ENCODE assay signal across 10 mouse cellular contexts in the genomic region with DNA sequence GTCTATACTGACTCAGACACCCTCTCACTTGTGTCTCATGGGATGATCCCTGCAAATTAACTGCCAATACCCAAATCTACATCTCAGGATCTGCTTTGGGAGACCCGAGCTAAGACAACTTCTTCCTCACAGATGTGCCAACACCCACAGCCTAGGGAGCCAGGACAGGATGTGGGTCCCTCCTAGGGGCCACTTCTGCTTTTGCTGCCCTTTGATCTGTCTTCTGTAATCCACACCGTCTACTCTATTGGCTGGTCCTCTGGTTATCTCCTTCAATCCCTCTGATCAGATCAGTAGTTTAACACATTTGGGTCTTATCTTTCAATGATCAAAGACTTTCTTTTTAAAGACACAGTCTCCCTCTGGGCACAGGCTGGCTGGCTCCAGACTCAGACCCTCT. TPM values are rescaled to one million over a fixed set of nuclear protein-coding genes. Genes with fewer than 3 reads are reported as not detected.
DNase-seq lines count a peak whose midpoint lies in the region; ATAC-seq lines count a peak whose summit lies in the region.
"Had no signal": no experiment of that assay in that cellular context is flagged by ENCODE, and none has a peak within 500 bp of the region (broad histone marks: within the 10 kb centered on the region; RNA-seq: fewer than 3 reads in every experiment).

No protein-coding gene starts in this region.

- no peak overlapping the region for H3K9ac ChIP-seq in forebrain, embryonic 14.5 days (ENCODE audit: low read length)
- H3K9ac ChIP-seq: liver, embryonic 14.5 days had no signal

- H3K4me3 ChIP-seq in forebrain, embryonic 14.5 days (ENCODE audit: low read depth, low read length): no peak overlapping the region

- peak; percentile 43 to 44 for DNase-seq in spleen, adult 18-20 months
- DNase-seq in spleen, adult 12 weeks (ENCODE audit: low spot score): no peak
- DNase-seq in forebrain, embryonic 14.5 days (ENCODE audit: low spot score): no peak
- no peak for DNase-seq in gastrocnemius, postnatal 10 days
- DNase-seq in cerebellum, postnatal 4 days (ENCODE audit: low spot score in 2 of 2): no peak
- DNase-seq: cerebellum, adult 18-20 months; kidney, adult 8-10 months had no signal

- no peaks in the 10 kb centered on the region for H3K9me3 ChIP-seq in forebrain, embryonic 14.5 days (replicated peaks; ENCODE audit: control insufficient read depth, low read length)

- 0 out of 2 replicates have a peak, but pooled peaks cover 6% of the 10 kb centered on the region for H3K4me1 ChIP-seq in forebrain, embryonic 14.5 days (ENCODE audit: control insufficient read depth, insufficient read depth, low read length)

- no peak overlapping the region for H3K4me2 ChIP-seq in forebrain, embryonic 14.5 days (ENCODE audit: low read length)

- H3K27ac ChIP-seq in forebrain, embryonic 14.5 days (ENCODE audit: low read depth, low read length): no peak overlapping the region
- H3K27ac ChIP-seq: liver, embryonic 14.5 days had no signal

- no peaks in the 10 kb centered on the region for H3K27me3 ChIP-seq in forebrain, embryonic 14.5 days (replicated peaks; ENCODE audit: control insufficient read depth, insufficient read depth, low read length)

- no peaks in the 10 kb centered on the region for H3K36me3 ChIP-seq in forebrain, embryonic 14.5 days (ENCODE audit: control insufficient read depth, insufficient read depth, low read length)

- ATAC-seq in activated CD4-positive, CD25-positive, alpha-beta regulatory T cell, adult 4 months: peak; percentile 71
- peak; percentile 71 for ATAC-seq in megakaryocyte progenitor cell, adult 5-6 weeks (replicated peaks; ENCODE audit: poor library complexity)
- ATAC-seq in forebrain, embryonic 14.5 days: no peak

- 63% methylated on average over 2 of the region's 2 CpGs for WGBS in forebrain, embryonic 14.5 days

RNA-seq across cellular contexts. Expression of a gene that starts 5.2 kb away (rescaled TPM):
- 10 to 100 TPM; 23.8 to 33.8 TPM for polyA plus RNA-seq in activated CD4-positive, CD25-positive, alpha-beta regulatory T cell, adult 4 months (2017; shearing (Covaris generic))
- 13.3 and 19.2 TPM in 2 replicates for total RNA-seq in megakaryocyte progenitor cell, adult 5-6 weeks (2015)
- 42.5 and 66.7 TPM in 2 replicates for total RNA-seq in megakaryocyte progenitor cell, adult 5-6 weeks (2017)
- 29.2 and 36.2 TPM in 2 replicates for polyA plus RNA-seq in forebrain, embryonic 14.5 days (2014; fragmentation: Nextera tagmentation; extraction: Ambion mirVana)
- total RNA-seq in gastrocnemius, postnatal 10 days (2021): 100 to 1,000 TPM in 1 of 2 experiments, 10 to 100 TPM in 1; 87.8 to 121 TPM

Comparison
In these comparisons a context has a peak if more than half of its experiments do, and no peak if none do; other contexts are left out.
1. DNase-seq: peak in spleen, adult 18-20 months (2 of 2); none in spleen, adult 12 weeks (single experiment), forebrain, embryonic 14.5 days (single experiment), gastrocnemius, postnatal 10 days (single experiment) and cerebellum, postnatal 4 days (0 of 2).